Mouse (Mus musculus): Measurements from ENCODE around the gene Perm1. TPM values are rescaled to one million over a fixed set of nuclear protein-coding genes. Genes with fewer than 3 reads are reported as not detected.
A peak's percentile ranks its signal among the peaks of the same experiment; 100 is the strongest.

Gene Perm1
- total RNA-seq, 2 experiments from 2014 or later = 0.36 to 0.46 TPM

DNA sequence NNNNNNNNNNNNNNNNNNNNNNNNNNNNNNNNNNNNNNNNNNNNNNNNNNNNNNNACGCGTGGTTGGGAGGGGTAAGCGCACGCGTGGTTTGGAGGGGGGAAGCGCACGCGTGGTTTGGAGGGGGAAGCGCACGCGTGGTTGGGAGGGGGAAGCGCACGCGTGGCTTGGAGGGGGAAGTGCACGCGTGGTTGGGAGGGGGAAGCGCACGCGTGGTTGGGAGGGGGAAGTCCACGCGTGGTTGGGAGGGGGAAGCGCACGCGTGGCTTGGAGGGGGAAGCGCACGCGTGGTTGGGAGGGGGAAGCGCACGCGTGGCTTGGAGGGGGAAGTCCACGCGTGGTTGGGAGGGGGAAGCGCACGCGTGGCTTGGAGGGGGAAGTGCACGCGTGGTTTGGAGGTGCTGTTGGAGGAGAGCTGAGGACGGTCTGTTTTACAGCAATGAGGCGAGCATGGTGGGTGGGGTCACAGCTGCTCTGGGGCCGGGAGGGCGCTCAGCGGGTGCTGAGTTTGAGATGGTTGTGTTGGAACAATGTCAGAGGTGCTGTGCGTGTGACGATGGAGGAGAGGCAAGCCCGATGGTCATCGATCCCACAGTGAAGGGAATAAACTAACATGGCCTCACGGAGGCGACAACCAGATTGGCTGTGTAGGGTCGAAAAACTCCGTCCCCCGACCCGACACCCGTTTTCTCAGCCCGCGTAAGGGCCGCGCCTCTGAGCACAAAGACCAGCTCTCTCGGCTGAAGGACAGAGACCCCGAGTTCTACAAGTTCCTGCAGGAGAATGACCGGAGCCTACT, 21.2 kb downstream of the Perm1 start:
- no peak for DNase-seq

DNA sequence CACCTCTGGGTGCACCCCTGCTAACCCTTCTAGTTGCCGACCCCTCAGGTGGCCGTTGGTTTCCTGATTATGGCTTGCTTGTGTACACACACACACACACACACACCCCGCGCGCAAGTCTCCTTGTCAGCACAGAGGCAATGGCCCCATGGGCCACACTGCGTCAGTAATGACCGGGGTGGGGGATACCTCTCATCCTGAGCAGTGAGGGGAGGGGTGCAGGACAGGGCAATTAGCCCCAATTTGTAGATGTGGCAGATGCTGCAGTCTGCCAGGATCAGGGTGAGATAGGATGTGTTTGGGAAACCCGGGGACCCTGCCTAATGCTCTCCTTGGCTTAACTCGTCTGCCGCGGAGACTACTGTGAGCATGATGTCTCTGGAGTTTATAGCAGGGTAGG, 33.9 kb downstream of the Perm1 start:
- intact Hi-C loops (cut with DNase I) = no loop called here
- DNase-seq = no peak

More for the DNA sequence above, 21.2 kb downstream of the Perm1 start:
- intact Hi-C loops (cut with DNase I) = no loop called here

DNA sequence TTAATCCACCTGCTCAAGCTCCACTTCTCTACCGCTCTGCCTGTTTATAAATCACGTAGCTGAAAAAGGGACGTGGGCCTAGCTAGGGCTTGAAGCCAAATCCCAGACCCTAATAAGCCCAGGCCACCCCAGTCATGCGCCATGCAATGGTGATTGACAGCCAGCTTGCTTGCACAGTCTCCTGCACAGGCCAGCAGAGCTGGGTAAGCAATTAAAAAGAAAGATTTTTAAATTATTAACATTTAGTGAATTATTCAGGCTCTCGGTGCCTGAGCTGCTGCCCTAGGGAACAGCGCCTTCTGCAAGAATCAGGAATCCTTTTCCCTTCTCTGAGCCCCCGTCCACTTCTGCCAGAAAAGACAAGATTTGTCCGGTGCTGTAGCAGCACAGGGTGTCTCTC, 35.4 kb downstream of the Perm1 start:
- intact Hi-C loops (cut with DNase I) = no loop called here
- DNase-seq = no peak

DNA sequence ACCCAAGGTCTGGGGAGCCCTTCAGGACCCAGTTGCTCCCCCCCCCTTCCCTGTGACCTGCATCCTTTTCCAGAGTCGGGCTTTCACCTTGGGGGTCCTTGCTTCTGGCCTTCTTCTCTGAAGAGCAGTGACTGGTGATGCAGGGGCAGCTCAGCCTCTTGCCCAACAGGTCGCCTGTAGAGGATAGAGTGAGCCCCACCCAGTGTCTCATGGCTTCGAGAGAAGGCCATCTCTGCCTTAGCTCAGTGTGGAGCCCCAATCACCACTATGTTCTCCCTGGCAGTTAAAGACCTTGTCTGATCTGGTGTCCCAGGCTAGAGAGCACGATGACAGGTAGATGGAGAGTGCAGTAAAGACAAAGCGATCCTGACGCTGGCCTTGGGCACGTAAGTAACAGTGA, 36.5 kb downstream of the Perm1 start:
- DNase-seq = no peak
- intact Hi-C loops (cut with DNase I) = no loop called here

DNA sequence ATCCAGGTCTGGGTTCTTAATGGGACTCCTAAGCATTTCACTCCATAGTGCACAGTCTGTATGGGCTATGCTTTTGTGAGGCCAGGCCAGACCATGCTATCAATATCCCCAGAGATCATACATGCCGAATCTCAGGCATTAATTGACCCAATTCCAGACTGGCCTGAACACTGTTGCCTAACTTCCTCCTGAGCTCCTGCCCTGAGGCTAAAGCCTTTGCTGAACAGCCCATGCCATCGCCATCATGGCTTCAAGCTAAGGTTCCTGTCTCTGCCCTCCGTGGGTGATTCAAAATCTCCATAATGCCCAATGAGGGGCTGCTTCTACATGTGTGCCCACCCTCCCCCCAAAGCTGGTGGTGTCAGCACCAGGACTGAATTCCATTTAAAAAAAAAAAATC, 37.0 kb downstream of the Perm1 start:
- no peak for DNase-seq
- intact Hi-C loops (cut with DNase I) = no loop called here

DNA sequence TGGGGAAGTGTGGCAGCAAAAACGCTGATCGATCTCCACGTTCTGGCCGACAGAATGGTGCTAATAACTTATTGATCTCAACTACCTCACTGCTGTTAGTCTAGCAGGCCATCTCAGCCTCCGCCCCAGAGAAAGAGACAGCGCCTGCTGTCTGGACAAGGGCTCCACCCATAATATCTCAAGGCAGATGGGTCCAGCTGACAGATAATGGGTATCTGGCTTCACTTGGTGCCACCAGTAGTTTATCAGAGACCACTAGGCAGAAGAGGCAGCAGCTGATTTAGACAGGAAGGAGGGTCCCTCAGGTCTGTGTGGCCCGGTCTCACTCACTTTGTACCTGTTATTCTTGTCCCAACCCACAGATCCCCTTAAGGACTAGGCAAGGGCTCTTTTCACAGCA, 37.4 kb downstream of the Perm1 start:
- intact Hi-C loops (cut with DNase I) = no loop called here
- no peak for DNase-seq

DNA sequence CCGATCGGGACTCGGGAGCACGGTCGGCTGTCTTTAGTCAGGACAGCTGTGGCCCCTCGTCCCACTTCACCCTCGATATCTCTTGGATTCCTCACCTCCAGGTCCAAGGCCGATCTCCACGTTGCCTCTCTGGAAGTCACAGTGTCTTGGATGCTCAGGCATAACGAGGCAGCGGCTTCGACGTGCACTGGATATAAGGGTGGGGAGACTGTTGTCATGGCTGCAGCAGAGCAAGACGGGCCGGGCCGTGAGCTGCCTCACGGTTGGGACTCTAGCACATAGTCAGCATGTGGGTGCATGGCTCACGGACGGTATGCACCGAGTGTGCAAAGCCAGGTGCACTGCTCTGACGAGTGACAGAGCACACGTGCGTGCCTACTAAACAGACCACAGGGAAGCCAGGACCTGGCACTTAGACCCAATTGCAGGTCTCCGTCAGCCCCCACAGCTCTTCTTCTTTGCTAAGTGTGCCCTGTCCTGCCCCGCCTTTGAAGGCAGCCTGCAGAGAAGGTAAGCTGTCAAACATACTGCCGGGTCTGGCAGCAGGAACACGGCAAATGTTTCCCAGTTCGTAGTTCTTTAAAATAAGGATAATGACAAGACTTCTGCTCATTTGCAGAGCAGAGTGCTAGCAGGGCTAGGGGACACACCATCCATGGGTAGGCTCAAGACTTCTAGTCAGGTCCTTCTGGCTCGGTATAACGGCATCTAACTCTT, 38.9 kb downstream of the Perm1 start:
- intact Hi-C loops (cut with DNase I) = no loop called here
- DNase-seq = no peak

DNA sequence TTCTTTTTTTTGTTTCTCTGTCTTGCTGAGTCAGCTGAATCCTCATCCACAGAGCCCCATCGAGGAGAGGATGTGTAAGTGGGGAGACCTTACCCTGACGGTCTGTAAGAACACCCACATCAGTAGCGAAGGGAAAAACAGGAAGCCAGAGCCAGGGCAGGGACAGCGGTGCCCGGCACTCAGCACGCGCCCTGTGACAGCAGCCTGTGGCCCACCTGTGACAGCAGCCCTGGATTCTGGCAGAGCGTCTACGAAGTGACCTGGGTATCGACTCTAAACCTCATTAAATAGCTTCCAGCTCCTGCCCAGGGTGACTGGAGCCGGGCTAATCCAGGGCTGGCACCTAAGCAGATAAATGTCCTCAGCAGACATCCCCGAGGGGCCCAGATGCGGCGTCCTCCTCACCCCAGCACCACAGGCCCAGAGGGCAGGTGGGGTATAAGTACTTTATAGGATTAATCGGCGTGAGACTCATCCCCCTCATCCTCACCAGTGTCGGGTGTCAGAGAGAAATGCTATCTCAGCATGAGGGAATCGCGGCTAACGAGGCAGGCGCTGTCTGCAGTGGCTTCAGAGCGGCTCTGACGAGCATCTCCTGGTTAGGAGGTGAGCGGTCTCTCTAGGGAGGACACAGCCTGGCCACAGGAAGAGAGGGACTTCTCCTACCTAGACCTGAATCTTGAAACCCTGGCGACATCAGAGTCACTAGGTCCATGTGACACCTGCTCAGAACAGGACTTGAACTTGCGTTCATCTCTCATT, 39.6 kb downstream of the Perm1 start, which contains the start of gene Samd11:
Gene Samd11, minus strand, starts transcription at position 580 of the 762 bp plus-strand sequence.
- no peak for DNase-seq
- intact Hi-C loops (cut with DNase I) = no loop called here

Small RNAs within 50 kb of the gene (microRNA-seq; reads per million reads assigned to microRNA genes)
- 3.9 reads per million, percentile 8 among the genes with 10 or more reads in this experiment for gene Mir7658

Other genes with a start within 250 kb of the Perm1 start
- 10 to 100 TPM; 12.9 to 13.7 TPM for gene B3galt6, start 223.2 kb upstream of the Perm1 start, total RNA-seq (2021)
- 100 to 1,000 TPM; 111 to 112 TPM for gene Sdf4, start 223.0 kb upstream of the Perm1 start, total RNA-seq (2021)
- gene Tnfrsf4, start 202.0 kb upstream of the Perm1 start, total RNA-seq (2021) = 1 to 10 TPM; 1.3 to 1.5 TPM
- gene Tnfrsf18, start 189.7 kb upstream of the Perm1 start, total RNA-seq (2021) = not detected
- not detected for gene Ttll10, start 156.5 kb upstream of the Perm1 start, total RNA-seq (2021)
- gene 9430015G10Rik, start 105.9 kb upstream of the Perm1 start, total RNA-seq (2021) = 10 to 100 TPM; 34.6 to 37.5 TPM
- under 1 TPM; 0.42 to 0.72 TPM for gene Rnf223, start 85.4 kb upstream of the Perm1 start, total RNA-seq (2021)
- gene Agrn, start 18.4 kb upstream of the Perm1 start, total RNA-seq (2021) = 100 to 1,000 TPM; 330 to 331 TPM
- not detected for gene Isg15, start 15.1 kb upstream of the Perm1 start, total RNA-seq (2021)
- gene AW011738, start 12.6 kb upstream of the Perm1 start, total RNA-seq (2021) = 1 to 10 TPM; 5.2 to 6.4 TPM
- gene Plekhn1, start 19.0 kb downstream of the Perm1 start, total RNA-seq (2021) = 10 to 100 TPM; 46.0 to 46.9 TPM
- 10 to 100 TPM; 77.3 to 78.3 TPM for gene Noc2l, start 20.1 kb downstream of the Perm1 start, total RNA-seq (2021)
- gene Samd11, start 39.8 kb downstream of the Perm1 start, total RNA-seq (2021) = 1 to 10 TPM; 4.7 to 5.3 TPM
- not detected for gene Vmn2r-ps159, start 115.2 kb downstream of the Perm1 start, total RNA-seq (2021)

Data from left cerebral cortex, postnatal 4 days (tissue).